Mouse (Mus musculus) kidney, postnatal 0 days (tissue): ENCODE results near the gene Hapln2. TPM values are rescaled to one million over a fixed set of nuclear protein-coding genes. Genes with fewer than 3 reads are reported as not detected.

Experiments
- ATAC-seq: fragments of 200-750 bp; cut with Nextera tagmentation; replicated peaks from 2 replicates; pipeline ENCODE4 v1.8.0; 2017; ENCODE audit warnings: low read depth, moderate number of reproducible peaks, moderate TSS enrichment, moderate library complexity; ENCODE audit not compliant: low FRiP score
- DNase-seq: peaks from one replicate; pipeline ENCODE4 v3.0.0-alpha.2; 2016; ENCODE audit warnings: low spot score
- H3K27ac ChIP-seq: fragments of 300-500 bp; sonication (generic); 2 replicates; pipeline ENCODE4 v1.5.1; 2014; ENCODE audit warnings: mild to moderate bottlenecking
- H3K27me3 ChIP-seq: fragments of 300-500 bp; sonication (generic); 2 replicates; pipeline ENCODE4 v1.6.1; 2014; ENCODE audit warnings: low read length, mixed read lengths; ENCODE audit not compliant: insufficient read depth
- H3K36me3 ChIP-seq: fragments of 300-500 bp; sonication (generic); 2 replicates; pipeline ENCODE4 v1.6.1; 2014; ENCODE audit warnings: low read length, mixed read lengths; ENCODE audit not compliant: insufficient read depth
- H3K4me1 ChIP-seq: fragments of 300-500 bp; sonication (generic); replicated peaks from 2 replicates; pipeline ENCODE4 v1.6.1; 2014; ENCODE audit warnings: antibody characterized with exemption, low read length, mixed read lengths; ENCODE audit not compliant: insufficient read depth
- H3K4me2 ChIP-seq: fragments of 300-500 bp; sonication (generic); 2 replicates; pipeline ENCODE4 v1.6.1; 2014; ENCODE audit warnings: mild to moderate bottlenecking, low read length, moderate library complexity, mixed read lengths
- H3K4me3 ChIP-seq: fragments of 300-500 bp; sonication (generic); replicated peaks from 2 replicates; pipeline ENCODE4 v1.5.1; 2014; ENCODE audit warnings: low read depth, low read length
- H3K9ac ChIP-seq: fragments of 300-500 bp; sonication (generic); 2 replicates; pipeline ENCODE4 v1.6.1; 2014; ENCODE audit warnings: low read depth, low read length
- H3K9me3 ChIP-seq: fragments of 300-500 bp; sonication (generic); replicated peaks from 2 replicates; pipeline ENCODE4 v1.6.1; 2016; ENCODE audit warnings: low read length, inconsistent platforms, mixed read lengths
- CTCF ChIP-seq: IDR thresholded peaks from 2 replicates; pipeline ENCODE4 v1.5.1; 2016; ENCODE audit warnings: antibody characterized with exemption, low read depth, mild to moderate bottlenecking, moderate library complexity
- WGBS: fragments of 180-500 bp; shearing (Covaris S2); extraction: QIAGEN DNeasy Blood & Tissue Kit; methylation state at CpG from one replicate; pipeline ENCODE4 v1.1.7; 2014; 5-methylcytosine and 5-hydroxymethylcytosine counted together
- polyA plus RNA-seq: library from polyadenylated mRNA; unstranded; fragments of >200 nt; fragmentation: Nextera tagmentation; extraction: Ambion mirVana; gene quantifications from 2 replicates; pipeline ENCODE4 v1.2.1, GENCODE M21; 2015

Hapln2 gene
- 0.13 and 0.17 TPM in 2 replicates for polyA plus RNA-seq

- Histone ChIP-seq H3K9ac (no peak within 1 kb of the TSS), H3K36me3 (no peaks in the 10 kb centered on the region), H3K27ac (no peak within 1 kb of the TSS), H3K27me3 (peaks cover 34% of the 10 kb centered on the region), H3K4me2 (no peak within 1 kb of the TSS), H3K4me3 (no peak within 1 kb of the TSS), H3K9me3 (no peaks in the 10 kb centered on the region), H3K4me1 (peaks cover 13% of the 10 kb centered on the region)
- 43% methylated on average over 5 of the region's 5 CpGs for WGBS
- DNase-seq (no peak), ATAC-seq (no peak)
- TF ChIP-seq CTCF: peak; percentile 60
Measured at GRCm38 (mm10) chr3:88027434-88028186, at the start of gene Hapln2. TSS of gene Hapln2 (minus strand) at chr3:88027583.

- no peak overlapping the region for H3K4me3 ChIP-seq
- DNase-seq: no peak
- no peak overlapping the region for H3K9ac ChIP-seq
- H3K9me3 ChIP-seq: no peaks in the 10 kb centered on the region
- H3K27ac ChIP-seq: no peak overlapping the region
- TF ChIP-seq CTCF: no peak
- H3K4me2 ChIP-seq: no peak overlapping the region
- H3K36me3 ChIP-seq: no peaks in the 10 kb centered on the region
- H3K27me3 ChIP-seq: no peaks in the 10 kb centered on the region
- ATAC-seq: no peak
- 78% methylated on average over 8 of the region's 8 CpGs for WGBS
- no peaks in the 10 kb centered on the region for H3K4me1 ChIP-seq
Measured at GRCm38 (mm10) chr3:88074766-88075165, 47.4 kb upstream of the Hapln2 start.

DNA sequence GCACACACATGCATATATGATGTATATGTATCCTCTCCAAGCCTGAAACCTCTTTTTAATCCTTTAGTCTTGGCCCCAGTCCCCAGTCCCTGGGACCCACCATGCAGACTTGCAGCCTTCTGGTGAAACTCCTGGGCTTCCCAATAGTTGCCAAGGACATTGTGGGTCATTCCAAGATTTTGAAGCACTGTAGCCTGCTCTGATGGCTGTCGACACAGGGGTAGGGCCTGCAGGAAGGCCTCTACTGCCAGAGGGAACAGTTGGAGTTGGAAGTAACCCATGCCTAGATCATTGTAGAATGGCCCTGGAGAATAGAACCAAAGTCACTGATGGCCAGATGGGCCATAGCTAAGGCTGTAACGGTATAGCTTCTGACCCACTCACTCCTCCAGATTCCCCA lies 47.0 kb upstream of the Hapln2 start:
- Histone ChIP-seq H3K4me2 (no peak overlapping the region), H3K36me3 (no peaks in the 10 kb centered on the region), H3K9ac (no peak overlapping the region), H3K27me3 (no peaks in the 10 kb centered on the region), H3K4me1 (no peaks in the 10 kb centered on the region), H3K27ac (no peak overlapping the region), H3K4me3 (no peak overlapping the region), H3K9me3 (no peaks in the 10 kb centered on the region)
- ATAC-seq: no peak
- DNase-seq: no peak
- 60% methylated on average over 2 of the region's 2 CpGs for WGBS
- no peak for TF ChIP-seq CTCF

- no peak overlapping the region for H3K9ac ChIP-seq
- no peaks in the 10 kb centered on the region for H3K36me3 ChIP-seq
- 66% methylated on average over 2 of the region's 2 CpGs for WGBS
- no peaks in the 10 kb centered on the region for H3K9me3 ChIP-seq
- no peaks in the 10 kb centered on the region for H3K27me3 ChIP-seq
- H3K4me3 ChIP-seq: no peak overlapping the region
- H3K4me1 ChIP-seq: no peaks in the 10 kb centered on the region
- no peak for DNase-seq
- no peak for TF ChIP-seq CTCF
- ATAC-seq: no peak
- H3K4me2 ChIP-seq: no peak overlapping the region
- no peak overlapping the region for H3K27ac ChIP-seq
Measured at GRCm38 (mm10) chr3:88073631-88074030, 46.2 kb upstream of the Hapln2 start.

- DNase-seq (peak; percentile 89), ATAC-seq (peak; percentile 38; the same call in 1 of the 2 replicates)
- Histone ChIP-seq H3K9me3 (no peaks in the 10 kb centered on the region), H3K4me2 (no peak overlapping the region), H3K27me3 (no peaks in the 10 kb centered on the region), H3K4me1 (no peaks in the 10 kb centered on the region), H3K4me3 (no peak overlapping the region), H3K36me3 (no peaks in the 10 kb centered on the region), H3K9ac (no peak overlapping the region), H3K27ac (no peak overlapping the region)
- 3% methylated on average over 5 of the region's 5 CpGs for WGBS
- TF ChIP-seq CTCF: peak; percentile 97
Measured at GRCm38 (mm10) chr3:88071783-88072182, 44.4 kb upstream of the Hapln2 start.

DNA sequence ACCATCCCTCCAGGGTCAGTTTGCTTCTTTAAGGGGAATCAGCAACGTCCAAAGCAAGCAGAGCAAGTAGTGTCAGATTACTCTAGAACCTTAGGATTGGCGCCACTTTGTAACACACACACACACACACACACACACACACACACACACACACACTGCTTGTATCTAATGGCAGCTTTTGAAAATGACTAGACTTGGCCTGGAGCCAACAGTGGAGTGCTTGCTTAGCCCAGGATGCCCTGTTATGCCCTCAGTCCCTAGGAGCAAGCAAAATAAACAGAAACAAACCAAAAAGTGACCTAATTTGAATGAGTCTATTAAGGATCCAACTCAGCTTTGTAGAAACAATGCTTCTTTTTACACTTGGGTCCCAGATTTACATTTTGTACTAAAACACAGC lies 41.0 kb upstream of the Hapln2 start:
- Histone ChIP-seq H3K9ac (no peak overlapping the region), H3K27me3 (no peaks in the 10 kb centered on the region), H3K27ac (no peak overlapping the region), H3K9me3 (no peaks in the 10 kb centered on the region), H3K4me1 (no peaks in the 10 kb centered on the region), H3K36me3 (no peaks in the 10 kb centered on the region), H3K4me2 (no peak overlapping the region), H3K4me3 (no peak overlapping the region)
- WGBS: 9% methylated on average over 2 of the region's 2 CpGs
- TF ChIP-seq CTCF: no peak
- DNase-seq: no peak
- ATAC-seq: no peak
